Mouse (Mus musculus) kidney, postnatal 25 days (tissue): ENCODE results near the gene Tsnax.

Experiments
- DNase-seq, 2 experiments: peaks; one replicate each; pipeline ENCODE4 v3.0.0; 2021; ENCODE audit warnings: mixed read lengths in 2 of 2

Tsnax gene

DNA sequence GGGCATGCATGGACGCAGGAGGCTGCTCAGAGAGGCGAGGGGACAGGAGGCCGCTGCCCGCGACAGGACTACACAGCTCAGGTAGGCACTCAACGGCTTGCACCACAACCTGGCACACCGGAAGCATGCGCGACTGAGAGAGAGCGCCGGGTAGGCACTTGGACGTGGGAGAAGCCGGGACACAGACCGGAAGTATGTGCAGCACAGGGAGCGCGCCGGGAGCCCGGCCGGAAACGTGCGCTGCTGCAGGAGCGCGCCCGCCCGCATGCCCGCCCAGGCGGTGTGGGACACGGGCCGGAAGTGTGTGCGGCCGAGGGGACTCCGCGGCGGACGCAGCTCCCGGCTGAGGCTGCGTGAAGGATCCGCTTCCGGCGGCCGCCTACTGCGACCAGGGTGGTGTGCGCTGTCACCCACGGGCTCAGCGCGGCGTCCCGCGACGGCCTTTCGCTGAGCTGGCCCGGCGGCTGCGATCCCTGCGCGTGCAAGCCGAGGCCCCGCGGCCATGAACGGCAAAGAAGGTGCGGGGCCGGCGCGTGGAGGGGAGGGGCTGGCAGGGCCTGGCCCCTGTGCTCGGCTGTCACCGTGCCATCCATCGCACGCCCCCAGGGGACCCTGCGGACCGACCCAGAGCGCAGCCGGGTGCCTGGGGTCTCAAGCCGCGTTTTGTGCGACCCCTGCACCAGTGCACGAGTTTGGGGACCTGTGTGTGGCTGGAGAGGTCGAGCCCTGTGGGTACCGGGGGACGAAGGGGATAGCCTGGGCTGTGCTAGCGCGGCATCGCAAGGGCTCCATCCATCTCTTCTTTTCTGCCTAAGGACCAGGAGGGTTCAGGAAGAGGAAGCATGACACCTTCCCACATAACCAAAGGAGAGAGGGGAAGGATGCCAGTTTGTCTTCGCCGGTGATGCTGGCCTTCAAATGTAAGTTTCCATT is at the start of gene Tsnax:
TSS of gene Tsnax (plus strand) at position 303 of the 933 bp plus-strand sequence.
- peak; percentile 90 to 96 for DNase-seq

DNA sequence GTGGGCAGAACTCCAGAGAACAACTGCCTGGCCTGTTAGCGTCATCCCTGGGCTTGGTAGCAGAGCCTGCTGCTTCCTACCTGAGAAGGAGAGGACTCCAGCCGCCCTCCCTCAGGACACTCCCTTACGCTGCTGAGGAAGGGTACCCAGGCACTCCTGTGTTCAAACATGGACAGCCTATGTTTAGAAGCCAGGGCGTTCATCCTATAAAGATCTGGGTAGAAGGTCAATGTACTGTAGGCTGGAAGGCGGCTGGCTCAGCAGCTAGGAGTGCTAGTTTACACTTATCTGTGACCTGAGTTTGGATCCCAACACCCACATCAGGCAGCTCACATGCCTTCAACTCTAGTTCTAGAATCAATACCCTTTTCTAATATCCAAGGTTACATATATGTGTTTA is 49.6 kb upstream of the Tsnax start:
- no peak for DNase-seq

DNA sequence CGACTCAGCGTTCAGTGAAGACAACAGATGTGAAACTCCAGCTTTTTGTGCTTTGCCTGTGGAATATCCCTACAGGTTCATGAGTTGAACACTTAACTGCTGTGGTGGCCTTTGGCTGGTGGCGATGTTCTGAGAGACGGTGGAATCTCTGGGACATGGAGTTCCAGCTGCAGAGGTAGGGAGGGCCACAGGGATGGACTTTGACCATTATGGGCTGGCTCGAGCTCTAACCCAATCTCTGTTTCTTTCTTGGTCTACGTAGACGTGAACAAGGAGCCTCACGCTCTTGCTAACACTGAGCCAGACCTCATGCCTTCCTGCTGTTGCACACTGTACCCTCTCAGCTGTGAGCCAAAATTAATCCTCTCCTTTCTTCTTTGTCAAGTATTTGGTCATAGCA is 47.8 kb upstream of the Tsnax start:
- peak; percentile 13 to 61 for DNase-seq

DNA sequence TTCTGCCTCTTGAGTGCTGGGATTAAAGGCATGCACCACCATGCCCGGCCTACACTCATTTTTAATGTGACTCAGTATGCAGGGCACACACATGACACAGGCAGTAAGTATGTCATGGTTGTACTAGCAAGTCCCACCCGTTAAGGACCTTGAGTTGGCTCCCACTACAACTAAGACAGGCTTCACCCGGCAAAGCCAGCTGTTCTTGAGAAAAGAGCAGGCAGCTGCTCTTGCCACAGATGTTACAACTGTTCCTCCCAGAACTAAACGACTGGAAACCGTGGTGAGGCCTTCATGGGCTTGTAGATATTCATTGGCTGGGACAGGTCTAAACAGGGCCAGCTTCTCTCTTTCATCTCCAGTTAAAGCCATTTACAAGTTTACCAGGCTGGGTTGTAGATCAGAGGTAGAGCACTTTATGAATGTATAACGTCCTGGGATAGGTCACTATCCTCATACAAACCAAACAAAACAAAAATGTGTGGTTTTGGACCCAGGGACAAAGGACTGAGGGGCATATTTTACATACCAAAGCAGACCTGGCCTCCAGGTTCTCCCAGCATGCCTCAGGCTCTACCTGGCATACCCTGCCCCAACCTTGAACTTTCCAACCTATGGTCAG is 42.4 kb upstream of the Tsnax start:
- DNase-seq, result no peak

DNA sequence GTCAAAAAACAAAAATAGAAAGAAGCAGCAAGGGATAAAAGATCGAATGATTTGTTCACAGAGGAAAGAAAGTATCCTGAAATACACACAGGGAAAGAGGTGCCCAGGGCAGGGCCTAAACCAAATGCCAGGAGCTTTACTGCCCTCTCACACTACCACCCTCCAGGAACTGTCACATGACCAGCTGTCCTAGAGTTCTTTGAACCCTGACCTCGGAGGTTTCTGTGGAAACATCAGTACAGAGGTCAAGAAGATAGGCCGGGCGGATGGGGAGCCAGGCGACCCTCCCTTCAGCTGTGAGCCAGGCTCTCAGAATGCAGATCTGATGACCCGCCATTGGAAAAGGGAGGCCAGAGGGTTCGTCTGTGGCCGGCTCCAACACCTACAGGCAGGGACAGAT is 39.6 kb upstream of the Tsnax start:
- peak; percentile 20 to 44 for DNase-seq

DNA sequence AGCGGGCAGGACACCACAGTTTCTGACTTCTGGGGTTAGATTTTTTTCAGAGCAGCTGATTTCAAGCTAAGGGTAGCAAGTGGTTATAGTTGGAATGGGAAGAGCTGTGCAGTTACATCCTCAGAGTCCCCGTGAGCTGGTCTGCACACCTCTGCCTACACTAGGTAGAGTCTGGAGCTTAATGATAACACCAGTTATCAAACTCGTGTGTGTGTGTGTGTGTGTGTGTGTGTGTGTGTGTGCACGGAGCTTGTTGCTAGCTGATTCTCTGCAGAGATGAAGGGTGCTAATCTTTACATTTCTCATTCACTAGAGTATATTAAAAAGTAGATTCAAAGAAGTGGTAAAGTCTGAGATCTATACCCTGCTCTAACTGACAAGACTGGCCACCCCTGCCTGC is 38.5 kb upstream of the Tsnax start:
- DNase-seq, result no peak

DNA sequence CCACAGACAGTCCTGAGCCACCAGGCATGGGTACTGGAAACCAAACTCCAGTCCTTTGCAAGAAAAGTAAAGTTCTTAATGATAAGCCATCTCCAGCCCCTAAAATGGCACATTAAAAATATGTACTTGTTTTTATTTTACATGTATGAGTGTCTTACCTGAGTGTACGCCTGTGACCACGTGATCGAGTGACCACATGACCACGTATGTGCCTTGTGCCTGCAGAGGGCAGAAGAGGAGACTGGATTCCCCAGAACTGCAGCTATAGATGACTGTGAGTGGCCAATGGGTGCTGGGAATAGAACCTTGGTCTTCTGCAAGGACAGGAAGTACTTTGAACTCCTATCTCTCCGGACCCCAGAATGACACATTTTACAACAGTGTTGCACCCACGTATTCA is 36.6 kb upstream of the Tsnax start:
- no peak for DNase-seq

DNA sequence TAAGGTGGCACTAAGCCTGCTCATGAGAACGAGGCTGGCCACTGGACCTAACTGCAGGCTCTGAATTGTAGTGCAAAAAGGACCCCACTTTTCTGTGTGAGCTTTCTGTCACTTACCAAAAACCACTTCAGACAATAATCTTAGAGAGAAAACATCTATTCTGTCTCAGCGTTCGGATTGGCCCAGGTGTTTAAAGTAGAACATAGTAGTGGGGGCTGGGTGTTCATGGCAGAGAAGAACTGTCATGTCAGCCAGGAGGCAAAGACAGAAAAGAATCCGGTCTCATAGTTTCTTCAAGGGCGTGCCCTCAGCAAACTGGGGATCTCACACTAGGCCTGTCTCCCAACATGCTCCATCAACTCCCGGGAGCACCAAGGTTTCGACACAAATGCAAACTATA is 34.8 kb upstream of the Tsnax start:
- DNase-seq, result no peak

DNA sequence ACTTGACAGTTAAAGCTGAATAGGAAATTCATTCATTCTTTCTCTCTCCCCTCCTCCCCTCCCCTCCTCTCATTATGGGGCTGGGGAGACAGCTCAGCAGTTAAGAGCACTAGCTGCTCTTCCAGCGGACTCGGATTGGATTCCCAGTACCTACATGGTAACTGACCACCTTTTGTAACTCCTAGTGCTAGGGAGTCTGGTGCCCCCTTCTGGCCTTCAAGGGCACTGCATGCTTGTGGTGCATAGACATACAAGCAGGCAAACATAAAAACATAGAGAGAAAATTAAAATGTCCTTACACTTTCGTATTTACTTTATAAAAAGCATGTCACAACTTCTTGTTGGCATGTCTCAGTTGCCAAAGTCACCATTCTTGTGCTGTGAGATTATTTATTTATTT is 32.8 kb upstream of the Tsnax start:
- DNase-seq, result no peak

DNA sequence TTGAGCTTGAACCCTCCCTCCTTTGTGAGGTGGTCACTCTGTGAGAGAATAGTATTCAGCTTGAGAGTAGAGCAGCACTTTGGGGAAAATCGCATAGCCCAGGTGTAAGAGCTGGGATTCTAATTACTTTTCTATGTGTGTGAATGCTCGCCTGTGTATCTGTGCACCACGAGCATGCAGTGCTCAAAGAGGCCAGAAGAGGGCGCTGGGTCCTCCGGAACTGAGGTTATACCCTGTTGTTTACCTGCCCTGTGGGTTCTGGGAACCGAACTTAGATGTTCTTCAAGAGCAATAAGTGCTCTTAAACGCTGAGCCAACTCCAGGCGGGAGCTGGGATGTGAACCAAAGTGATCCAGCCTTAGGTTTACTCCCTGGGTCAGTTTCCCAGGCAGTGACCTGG is 32.0 kb upstream of the Tsnax start:
- DNase-seq, result no peak

DNA sequence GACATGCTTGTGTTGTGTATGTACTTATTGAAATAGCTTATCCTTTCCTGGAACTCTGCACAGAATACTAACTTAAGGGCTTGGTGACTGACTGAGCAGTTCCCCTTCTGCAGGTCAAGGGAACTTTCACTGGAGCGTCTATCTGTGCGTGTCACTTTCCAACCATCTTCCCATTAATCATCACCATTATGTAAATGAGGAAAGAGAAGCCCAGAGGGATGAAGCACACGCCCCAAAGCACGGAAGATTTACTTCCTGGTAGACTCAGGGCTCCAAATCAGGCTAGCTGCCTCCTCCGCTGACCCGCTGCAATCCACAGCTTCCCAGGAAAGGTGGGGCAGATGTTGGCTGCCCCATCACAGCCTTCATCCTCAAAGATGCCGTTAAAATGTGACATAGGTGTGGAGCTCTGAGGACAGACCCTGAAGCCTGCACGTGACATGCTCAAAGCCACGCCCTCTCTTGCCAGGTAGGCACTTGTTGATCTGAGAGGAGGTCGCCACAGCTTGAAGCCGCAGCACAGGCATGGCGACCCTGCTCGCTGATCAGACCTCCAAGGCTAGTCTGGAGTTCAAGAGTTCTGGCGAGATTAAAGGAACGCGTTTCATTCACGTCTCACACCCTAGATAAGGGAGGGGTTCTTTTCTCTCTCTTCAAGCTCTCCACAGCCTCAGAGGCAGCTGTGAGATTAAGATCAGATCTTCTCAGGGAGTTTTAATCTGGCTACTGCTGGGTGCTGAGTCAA is 21.7 kb upstream of the Tsnax start:
- no peak for DNase-seq

DNA sequence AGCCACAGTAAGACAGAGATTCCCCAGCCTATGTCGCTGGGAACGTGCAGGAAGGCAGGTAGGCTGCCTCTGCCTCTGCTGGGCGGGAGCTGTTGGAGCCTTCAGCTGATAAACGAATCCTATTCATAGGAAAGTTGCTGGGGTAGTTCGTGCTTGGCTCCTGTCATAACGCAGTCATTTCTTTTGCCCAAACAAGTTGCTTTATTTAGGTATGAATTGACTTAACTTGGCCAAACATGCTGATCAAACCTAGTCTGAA is 21.2 kb upstream of the Tsnax start:
- no peak for DNase-seq

DNA sequence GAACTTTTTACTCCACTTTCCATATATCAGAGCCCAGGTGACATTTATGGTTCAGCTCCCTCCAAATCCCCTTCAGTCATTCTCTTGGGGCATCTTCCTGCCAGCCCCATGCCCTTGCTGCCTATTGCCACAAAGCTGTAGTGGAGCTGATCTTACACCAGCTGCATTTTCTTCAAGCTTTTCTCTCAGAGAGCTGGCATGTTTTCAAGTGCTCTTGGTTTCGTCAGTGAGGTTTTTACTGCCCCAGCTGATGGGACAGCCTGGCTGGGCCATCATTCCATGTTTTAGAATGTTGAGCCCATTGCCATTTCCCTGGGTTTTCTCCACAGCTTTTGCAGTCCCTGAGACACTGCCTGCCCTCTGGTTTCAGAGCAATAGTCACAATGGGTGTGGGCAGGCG is 17.0 kb upstream of the Tsnax start:
- DNase-seq, result no peak

DNA sequence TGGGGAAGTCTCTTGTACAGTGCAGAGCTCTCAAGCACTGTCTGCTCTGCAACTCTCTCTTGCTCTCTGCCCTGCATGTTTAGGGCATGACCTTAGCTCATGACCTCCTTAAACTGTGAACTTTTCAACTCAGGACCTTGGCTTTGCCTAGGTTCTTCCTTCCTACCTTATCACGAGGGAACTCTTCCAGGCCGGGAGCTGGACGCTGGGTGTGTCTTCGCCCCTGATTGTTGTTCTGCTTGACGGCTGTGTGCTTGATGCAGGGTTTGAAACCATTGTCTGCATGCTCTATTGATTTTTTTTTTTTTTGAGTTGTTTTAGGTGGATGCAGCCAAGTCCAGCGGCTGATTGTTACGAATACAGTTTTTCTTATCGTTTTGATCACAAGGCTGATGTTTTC is 11.3 kb downstream of the Tsnax start:
- DNase-seq, result no peak

DNA sequence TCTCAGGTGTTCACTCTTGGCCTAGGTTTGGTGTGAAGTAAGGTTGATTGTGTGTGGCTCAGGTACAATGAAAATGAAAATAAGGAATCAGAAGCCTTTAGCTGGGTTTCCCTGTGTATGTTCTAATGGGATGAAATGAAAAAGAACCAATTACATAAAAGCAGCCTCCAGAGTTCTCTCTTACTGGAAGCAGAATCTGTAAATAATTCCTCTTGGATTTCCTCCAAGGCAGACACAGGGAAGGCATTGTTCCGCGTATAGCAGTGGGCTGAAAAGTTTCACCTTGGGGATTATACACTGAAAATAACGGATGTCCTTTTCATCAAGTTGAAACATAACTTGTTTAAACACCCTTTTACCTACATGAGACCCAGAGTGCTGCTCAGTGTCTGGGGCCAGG is 14.4 kb downstream of the Tsnax start:
- DNase-seq, result no peak

DNA sequence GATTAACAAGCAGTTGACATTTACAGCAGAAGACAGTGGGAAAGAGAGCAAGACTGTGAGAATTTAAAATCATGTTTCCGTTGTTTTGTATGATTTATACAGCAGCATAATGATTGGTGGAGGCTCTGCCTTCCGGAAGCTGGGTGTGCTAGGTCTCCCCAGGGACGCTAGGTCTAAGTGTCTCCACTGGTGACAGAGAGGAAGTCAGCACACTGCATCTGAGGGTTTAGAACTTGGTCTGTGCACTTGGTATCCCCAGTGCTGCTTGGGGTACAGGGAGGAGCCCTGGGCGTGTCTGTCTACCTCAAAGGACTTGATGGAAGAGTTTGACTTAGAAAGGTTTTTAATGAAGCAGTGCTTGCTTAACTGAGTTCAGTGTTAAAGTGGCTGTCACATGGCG is 16.0 kb downstream of the Tsnax start:
- no peak for DNase-seq

DNA sequence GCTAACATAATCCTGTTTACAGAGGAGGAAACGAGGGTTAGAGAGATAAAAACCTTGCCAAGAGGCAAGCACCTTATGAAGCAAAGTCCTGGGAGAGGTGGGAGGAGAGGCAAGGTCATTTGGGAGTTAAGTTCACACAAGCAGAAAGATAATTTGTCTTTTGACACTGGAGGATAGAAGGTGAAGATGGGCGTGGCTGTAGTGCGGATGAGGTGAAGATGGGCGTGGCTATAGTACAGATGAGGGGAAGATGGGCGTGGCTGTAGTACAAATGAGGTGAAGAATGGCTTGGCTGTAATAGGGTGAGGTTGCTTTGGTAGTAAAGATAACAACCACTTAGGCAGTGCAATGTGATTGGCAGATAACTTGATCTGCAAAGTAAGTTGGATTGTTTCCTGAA is 18.5 kb downstream of the Tsnax start:
- no peak for DNase-seq

DNA sequence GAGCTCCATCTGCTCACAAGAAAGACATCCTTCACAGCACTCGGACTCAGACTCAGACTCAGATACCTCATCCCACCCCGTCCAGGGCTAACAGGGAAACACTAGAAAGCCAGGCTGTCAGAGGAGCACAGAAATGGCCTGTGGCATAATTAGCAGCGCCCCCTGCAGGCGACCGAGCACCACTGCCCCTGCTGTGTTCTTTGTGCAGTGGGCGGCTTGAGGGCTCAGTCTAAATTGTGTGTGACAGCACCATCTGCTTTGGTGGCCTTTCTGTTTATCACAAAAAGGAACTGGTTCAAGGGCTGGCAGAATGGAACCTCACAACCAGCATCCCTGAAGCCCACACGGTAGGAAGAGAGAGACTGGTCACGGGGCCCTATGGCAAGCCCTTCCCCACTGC is 21.9 kb downstream of the Tsnax start:
- peak; percentile 73 for DNase-seq

DNA sequence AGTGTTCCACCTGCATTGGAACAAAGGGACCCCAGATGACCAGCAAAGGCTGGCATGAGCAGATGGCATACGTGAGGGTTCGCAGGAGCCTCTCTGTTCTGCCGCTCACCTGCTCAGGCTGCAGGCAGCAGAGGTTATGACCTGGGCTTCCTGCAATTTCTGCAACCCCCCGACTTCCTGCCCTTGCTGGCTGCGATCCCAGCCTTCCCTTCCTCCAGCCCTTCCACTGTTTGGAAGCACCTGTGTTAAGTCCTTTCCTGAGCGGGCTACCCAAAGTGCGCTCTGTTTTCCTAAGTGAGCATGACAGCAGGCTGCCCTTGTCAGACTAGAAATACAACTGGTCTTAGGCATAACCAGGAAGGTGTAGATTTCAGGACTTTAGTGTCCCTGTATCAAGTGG is 24.3 kb downstream of the Tsnax start:
- peak in 1 of 2 experiments; percentile 46 for DNase-seq

DNA sequence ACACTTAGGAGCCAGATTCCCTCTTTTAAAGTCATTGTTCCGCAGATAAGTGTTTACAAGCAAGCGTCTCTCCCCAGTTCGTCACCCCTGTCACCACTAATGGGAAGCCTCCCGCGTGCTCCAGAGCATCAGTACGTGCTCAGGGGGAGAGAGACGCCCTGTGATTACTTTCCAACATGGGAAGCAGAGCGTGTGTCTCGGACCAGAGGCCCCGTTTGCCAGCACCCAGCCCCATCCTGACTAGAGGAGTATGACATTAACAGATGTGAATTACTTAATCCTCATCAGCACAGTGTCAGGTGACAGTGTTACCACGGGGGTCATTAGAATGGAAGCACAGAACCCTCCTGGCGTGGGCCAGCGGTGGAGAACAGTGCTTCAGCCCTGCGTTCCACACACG is 25.9 kb downstream of the Tsnax start:
- no peak for DNase-seq

DNA sequence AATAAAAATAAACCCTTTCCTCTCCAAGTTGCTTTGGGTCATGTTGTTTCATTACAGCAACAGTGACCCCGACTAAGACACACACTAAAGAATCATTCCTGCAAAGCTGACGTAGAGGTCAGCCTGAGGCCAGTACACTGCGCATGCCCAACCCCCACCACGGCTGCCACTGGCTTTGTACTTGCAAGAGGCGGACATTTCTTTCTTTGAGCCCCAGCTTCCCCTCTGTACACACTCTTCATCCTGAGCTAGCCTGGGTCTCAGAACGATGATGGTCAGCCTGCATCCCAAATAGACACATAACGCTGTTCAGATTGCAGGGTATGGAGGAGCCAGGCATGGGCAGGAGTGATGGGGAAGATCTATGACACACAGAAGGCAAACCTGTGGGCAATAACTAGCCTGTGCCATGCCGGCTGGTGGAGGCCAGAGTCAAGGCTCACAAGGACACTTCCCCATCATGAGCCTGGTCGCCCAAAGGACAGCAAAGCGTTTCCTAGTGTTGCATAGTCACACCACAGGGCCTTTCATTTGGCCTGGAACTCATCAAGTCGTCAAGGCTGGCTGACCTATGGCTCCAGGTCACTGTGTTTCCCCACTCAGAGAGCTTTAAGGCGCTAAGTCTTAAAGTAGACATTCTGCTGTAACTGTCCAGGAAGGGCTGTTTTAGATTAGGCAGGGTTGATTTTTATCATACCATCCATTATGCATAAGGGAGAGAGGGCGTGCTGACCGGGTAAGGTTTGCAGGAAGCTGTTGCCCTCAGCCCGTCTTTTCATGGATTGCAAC is 28.0 kb downstream of the Tsnax start:
- DNase-seq, result no peak

DNA sequence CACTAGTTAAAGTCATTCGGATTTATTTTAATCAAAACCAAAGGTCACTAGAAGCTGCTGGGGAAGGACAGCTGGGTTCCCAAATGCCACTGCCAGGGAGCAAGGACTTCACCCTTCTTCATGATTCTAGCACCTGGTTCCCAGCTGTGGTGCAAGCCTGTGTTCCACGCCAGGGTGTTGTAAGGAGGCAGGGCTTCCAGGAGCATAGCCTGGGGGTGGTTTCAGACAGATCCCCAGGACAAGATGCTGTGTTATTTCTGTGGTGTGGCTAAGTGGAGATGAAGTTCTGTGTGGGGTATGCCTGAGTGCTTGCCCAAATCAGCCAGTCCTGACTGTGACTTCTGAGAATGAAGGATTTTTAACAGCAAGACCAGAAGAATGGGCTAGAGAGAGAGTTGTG is 28.7 kb downstream of the Tsnax start:
- DNase-seq, result no peak

DNA sequence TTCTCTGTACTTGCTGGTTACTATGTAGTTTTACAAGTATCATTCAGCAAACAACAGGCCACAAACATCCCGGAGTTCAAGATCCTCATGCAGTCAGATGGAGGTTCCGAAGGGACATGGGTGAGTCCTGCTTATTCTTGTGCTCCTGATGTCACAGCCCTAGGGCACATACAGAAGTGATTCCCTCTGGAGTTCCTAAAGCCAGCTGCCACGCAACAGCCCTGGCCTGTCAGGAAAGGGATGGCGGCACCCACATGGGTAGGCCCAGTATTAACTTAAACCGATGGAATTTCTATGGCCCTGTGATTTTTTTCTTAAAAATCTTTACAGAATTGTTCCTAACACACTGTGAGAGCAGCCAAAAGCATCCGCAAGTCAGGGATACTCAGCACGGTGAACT is 30.6 kb downstream of the Tsnax start:
- no peak for DNase-seq
